Mouse (Mus musculus) frontal cortex, postnatal 10 days (tissue): ENCODE measurements at regions not wholly inside any gene's neighbourhood (a gene's known extent, or its start where the extent isn't known, plus 50 kb on each side); places are given as distances from the start of the nearest gene placed in this dataset.

ENCODE experiments used
- DNase-seq, 2 experiments: peaks; one replicate each; pipeline ENCODE4 v3.0.0; 2022; ENCODE audit warnings: low spot score in 2 of 2, mixed read lengths in 1 of 2

- no peak for DNase-seq
Measured at GRCm38 (mm10) chr2:148558365-148558764, 114.0 kb upstream of the Nxt1 start.

DNA sequence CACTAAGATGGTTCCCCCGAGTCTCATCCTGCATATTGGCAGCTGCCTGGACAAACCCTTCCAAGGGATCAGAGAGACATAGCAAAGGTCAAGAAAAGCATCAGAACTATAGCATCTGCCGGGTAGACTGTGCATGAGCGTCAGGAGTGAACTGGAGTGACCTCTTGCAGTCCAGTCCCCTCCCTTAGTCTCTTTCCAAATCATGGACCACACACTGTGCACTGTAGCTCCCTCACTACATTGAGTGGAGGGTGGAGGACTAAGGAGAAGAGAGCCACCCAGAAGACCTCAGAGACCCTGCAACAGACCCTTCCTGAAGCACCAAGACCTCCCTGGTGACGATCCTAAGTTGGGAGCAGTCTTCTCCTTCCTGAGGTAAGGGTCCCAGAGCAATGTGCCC is 107.8 kb upstream of the Cd93 start:
- no peak for DNase-seq

- DNase-seq = no peak
Measured at GRCm38 (mm10) chr2:148549618-148550017, 106.3 kb upstream of the Cd93 start.

GRCm38 (mm10) chr2:148542340-148542739 is 99.0 kb upstream of the Cd93 start:
- no peak for DNase-seq

DNA sequence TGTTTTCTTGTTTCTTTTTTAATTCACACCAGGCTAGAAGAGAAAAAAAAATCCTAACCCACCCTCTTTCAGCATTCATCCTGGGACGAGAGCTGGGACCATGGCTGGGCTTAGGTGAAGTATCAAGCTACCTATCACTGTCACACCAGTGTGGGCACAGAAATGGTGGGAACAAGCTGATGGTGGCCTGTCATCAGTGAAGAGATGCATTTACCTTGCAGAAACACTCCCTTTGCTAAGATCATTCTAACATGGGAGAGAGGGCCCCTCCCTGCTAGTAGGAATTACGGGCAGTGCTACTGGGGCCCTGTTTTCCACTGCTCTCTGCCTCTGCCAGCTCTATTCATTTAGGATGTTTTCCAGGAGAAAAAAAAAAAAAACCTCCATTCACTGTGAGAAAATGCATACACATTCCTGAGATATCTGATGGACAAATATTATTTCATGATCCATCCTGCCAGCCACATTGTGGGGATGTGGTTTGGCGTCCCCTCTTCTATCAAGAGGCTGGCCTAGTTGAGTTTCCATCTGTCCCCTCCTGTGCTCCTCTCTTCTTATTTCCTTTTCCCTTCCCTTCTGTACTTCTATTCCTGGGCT is 94.6 kb upstream of the Cd93 start:
- no peak for DNase-seq

DNA sequence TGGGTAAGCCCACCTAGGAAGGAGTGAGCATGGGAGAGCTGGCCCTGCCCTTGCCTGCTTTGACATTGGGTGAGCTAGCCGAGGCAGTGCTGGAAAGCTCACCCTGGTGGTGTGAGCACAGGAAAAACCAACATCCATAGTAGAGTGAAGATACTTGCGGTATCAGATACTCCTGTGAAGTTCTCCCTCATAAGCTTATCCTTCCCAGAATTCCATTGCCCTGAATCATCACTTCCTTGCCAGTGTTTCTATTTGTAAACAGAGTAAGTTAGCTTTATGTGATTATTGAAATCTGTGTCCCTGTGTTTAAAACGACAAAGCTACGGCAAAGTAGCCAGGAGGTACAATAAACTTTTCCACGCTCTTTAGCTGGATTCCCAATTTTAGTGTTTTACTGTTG is 93.9 kb upstream of the Cd93 start:
- no peak for DNase-seq

DNA sequence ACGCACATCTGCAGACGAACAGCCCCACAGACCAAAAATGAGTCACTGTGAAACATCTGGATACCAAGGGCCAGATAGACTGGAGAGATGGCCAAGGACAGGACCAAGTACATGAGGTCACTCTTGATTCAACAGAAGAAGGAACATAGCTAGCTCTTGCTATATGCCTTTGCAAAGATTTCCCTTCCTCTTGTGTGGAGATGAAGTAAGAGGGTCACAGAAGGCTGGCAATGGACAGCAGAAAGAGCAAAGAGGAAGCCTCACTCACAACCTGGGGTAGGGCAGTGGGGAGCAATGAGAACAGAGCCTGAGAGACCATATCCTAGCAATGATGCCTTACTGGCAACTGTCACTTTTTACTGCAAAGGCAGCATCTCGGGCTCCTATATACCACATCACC is 93.2 kb upstream of the Cd93 start:
- DNase-seq = no peak

DNA sequence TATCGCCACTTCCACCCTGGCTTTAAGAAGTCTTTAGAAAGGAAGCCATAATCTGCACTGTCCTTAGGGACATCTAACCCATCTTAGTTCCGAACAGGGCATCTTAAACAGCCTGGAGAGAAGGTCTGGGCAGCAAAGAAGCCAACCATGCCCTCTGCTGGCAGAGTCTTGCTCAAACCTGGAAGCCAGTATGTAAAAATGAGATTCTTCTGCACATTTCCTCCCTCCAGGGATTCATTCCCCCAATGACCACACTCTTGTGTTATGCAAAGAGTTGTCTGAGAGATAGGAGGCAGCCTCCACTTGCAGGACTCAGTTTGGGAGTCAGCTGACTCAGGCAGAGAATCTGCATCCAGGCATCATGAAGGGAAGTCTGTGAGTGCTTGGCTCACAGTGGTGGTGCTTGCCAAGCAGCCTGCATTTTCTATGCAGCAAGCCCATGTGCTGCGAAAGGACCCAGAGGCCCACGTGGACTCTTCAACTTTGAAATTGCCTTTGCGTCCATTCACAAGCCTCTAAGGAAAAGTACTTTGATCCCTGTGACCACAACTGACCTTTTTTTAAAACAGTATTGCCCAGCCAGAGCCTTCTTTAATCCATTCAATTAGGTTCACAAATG is 92.3 kb upstream of the Cd93 start:
- DNase-seq = peak in 1 of 2 experiments; percentile 15

DNA sequence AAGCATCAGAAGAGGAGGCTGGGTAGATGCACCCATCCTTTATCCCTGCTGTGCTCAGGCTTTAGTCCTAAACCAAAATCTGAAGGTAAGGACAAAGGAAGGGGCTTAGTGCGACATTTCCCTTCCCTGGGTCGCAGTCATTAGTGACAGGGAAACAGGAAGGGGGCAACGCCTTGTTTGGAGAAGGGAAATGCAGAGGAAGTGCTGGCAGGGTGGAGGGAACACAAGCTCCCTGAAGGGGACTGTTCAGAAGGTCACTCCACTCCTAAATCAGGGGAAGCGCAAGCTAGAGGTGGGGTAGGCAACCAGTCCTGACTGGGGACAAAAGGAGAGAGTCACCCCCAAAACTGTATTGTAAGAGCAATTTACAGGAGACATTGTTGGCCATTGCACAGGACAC is 88.7 kb upstream of the Cd93 start:
- no peak for DNase-seq

DNA sequence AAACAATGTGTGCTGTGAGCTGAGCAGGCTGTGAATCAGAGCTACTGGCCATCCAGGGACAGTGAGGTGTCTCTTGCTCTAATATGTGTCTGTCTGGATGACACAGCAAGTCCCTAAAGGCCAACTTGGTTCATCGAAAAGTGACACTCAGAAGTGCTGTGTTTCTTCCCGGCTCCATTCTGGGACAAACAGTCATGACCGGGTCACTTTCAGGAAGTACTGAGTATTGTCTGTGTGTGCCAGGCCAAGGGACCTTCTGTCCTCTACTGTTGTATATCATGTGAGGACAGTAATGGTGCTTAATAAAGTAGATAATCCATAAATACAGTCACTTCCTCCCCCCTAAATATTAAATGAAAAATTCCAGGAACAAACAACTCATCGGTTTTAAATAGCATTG is 87.2 kb upstream of the Cd93 start:
- DNase-seq = no peak

- DNase-seq = no peak
Measured at GRCm38 (mm10) chr2:148529900-148530299, 86.5 kb upstream of the Cd93 start.

GRCm38 (mm10) chr2:148527755-148528154 is 84.4 kb upstream of the Cd93 start:
- no peak for DNase-seq

DNA sequence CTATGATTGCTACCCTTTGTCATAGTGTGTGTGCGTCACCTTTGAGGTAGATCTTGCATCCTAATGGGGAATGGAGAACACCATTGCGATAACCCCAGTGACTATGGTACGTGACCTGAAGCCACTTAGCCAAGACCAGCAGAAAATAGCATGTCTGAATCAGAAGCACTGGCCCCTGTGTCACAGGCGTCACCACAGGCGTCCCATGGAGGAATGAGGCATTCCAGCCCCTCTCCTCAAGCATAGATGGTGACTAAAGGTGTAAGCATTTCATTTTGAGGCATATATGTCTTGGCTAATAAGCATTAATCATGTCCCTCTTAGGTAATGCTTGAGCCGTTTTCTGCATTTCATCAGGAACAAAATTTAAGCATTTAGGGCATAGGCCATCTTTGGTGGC is 82.1 kb upstream of the Cd93 start:
- no peak for DNase-seq

GRCm38 (mm10) chr2:148523401-148523800 is 80.0 kb upstream of the Cd93 start:
- no peak for DNase-seq

DNA sequence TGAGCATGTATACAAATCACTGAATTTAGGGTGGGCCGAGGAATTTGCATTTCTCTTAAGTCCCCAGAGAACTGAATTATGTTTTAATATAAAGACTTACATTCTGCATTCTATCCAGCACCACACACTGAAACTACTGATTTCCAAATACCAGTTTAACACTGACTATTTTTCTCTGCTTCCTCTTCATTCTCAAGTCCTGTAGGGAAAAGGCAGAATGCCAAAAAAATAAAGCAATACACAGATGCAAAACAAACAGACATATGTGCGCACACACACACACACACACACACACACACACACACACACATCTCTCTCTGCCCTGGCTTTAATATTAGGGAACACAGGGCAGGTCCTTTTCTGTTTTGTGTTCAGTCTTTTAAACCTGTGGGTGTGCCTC is 79.6 kb upstream of the Cd93 start:
- no peak for DNase-seq

DNA sequence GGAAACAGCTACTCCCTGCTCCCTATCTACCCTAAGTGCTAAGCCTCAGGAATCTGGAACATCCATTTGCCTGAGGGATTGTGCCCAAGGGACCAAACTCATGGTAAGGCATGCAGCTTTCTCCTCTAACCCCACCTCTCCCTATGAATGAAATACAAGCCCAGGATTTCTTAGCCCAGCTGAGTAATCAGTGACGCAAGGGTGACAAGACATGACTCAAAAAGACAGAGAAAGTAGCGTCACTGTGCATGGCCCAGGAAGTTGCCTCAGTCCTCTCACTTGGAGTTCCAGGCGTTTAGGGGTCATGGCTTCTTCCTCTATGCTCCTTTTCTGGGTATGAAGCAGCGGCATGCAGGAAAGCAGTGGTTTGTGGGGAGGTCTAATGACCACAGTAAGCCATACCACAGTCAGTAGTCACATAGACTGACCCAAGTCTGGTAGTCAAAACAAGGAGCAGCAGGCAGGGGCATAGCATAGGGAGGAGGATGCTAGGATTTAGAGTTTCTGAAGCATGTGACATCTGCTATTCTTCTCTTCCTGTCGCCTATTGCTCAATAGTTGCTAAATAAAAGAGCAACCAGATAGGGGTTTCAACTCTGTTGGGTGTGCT is 78.7 kb upstream of the Cd93 start:
- no peak for DNase-seq

GRCm38 (mm10) chr2:148520291-148520690 is 76.9 kb upstream of the Cd93 start:
- no peak for DNase-seq

DNA sequence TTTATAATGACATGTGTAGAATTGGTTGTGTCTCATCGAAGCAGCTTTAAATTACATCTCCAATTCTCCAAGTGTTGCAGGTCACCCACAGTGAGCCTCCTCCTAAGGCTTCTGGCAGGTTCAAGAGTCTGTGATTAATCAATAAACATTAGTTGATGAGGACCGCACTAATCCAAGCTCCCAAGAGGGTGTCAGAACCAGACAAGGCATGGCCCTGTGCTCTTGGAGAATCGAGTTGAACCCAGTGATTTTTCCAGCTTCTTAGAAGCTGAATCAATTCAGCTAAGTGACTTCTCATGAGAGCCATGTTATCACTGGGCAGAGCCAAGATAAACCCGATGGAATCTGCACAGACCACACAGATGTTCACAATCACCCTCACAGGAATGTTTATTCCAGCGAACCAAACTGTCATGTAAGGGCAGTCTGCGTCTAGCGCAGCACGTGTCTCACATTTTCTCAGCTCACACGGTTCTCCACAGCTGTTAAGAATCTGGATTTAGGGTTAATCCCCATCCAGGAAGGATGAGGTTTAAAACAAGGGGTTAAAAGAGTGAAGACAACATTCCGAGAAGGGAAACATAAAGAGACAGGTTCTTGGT is 76.4 kb upstream of the Cd93 start:
- DNase-seq = no peak

- DNase-seq = no peak
Measured at GRCm38 (mm10) chr2:148517906-148518305, 74.5 kb upstream of the Cd93 start.

GRCm38 (mm10) chr2:148510008-148510681 is 66.8 kb upstream of the Cd93 start:
- DNase-seq = no peak

DNA sequence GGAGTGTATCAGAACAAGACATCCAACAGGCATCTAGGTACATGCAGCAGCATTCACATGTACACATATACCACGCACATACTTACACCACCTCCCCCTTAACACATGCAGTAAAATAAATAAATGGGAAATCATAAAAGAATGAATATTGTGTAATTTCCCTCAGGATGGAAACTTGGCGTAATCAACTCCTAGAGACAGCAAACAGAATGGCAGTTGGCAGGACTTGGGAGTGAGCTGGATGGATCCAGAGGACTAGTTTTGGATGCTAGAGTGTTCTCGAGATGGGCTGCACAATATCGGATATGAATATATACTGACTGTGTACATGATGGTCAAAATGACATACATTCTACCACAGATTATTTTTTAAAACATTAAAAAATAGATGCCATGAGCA is 66.0 kb upstream of the Cd93 start:
- DNase-seq = no peak

- DNase-seq = no peak
Measured at GRCm38 (mm10) chr2:148507523-148507922, 64.2 kb upstream of the Cd93 start.

- no peak for DNase-seq
Measured at GRCm38 (mm10) chr2:148506966-148507365, 63.6 kb upstream of the Cd93 start.
